Mouse (Mus musculus): ENCODE data around the gene Cyb561a3.

Cyb561a3 gene

GRCm38 (mm10) chr19:10590301-10590700, 13.3 kb downstream of the Cyb561a3 start:
- no peak for DNase-seq (ENCODE audit: low spot score)

GRCm38 (mm10) chr19:10591659-10592377, 14.8 kb downstream of the Cyb561a3 start:
- no peak for DNase-seq (ENCODE audit: low spot score)

GRCm38 (mm10) chr19:10598188-10598587, 21.2 kb downstream of the Cyb561a3 start:
- peak; percentile 35 for DNase-seq (ENCODE audit: low spot score)

GRCm38 (mm10) chr19:10599648-10600047, 22.7 kb downstream of the Cyb561a3 start:
- no peak for DNase-seq (ENCODE audit: low spot score)

- DNase-seq (ENCODE audit: low spot score), result peak; percentile 61
Observed at GRCm38 (mm10) chr19:10602247-10602769, 25.3 kb downstream of the Cyb561a3 start.

GRCm38 (mm10) chr19:10602787-10603186, 25.8 kb downstream of the Cyb561a3 start:
- peak; percentile 96 for DNase-seq (ENCODE audit: low spot score)

- no peak for DNase-seq (ENCODE audit: low spot score)
Observed at GRCm38 (mm10) chr19:10603660-10604523, 26.9 kb downstream of the Cyb561a3 start.

- peak; percentile 3 for DNase-seq (ENCODE audit: low spot score)
Observed at GRCm38 (mm10) chr19:10604534-10604933, 27.6 kb downstream of the Cyb561a3 start.

- DNase-seq (ENCODE audit: low spot score), result peak; percentile 99
Observed at GRCm38 (mm10) chr19:10605293-10605900, 28.4 kb downstream of the Cyb561a3 start, which contains the start of the genes Ddb1 and Tkfc. Gene Ddb1, plus strand, starts transcription at chr19:10605327. Gene Tkfc, minus strand, starts transcription at chr19:10605654.

GRCm38 (mm10) chr19:10605901-10606622, 29.1 kb downstream of the Cyb561a3 start:
- DNase-seq (ENCODE audit: low spot score), result no peak

- no peak for DNase-seq (ENCODE audit: low spot score)
Observed at GRCm38 (mm10) chr19:10608573-10609240, 31.7 kb downstream of the Cyb561a3 start.

GRCm38 (mm10) chr19:10634106-10634871, 57.3 kb downstream of the Cyb561a3 start, which contains the start of gene Vwce:
Gene Vwce, plus strand, starts transcription at chr19:10634213.
- peak; percentile 74 for DNase-seq (ENCODE audit: low spot score)

GRCm38 (mm10) chr19:10634872-10635318, 57.9 kb downstream of the Cyb561a3 start:
- peak; percentile 59 for DNase-seq (ENCODE audit: low spot score)

GRCm38 (mm10) chr19:10637840-10638239, 60.9 kb downstream of the Cyb561a3 start:
- no peak for DNase-seq (ENCODE audit: low spot score)

GRCm38 (mm10) chr19:10640080-10640479, 63.1 kb downstream of the Cyb561a3 start:
- DNase-seq (ENCODE audit: low spot score), result no peak

GRCm38 (mm10) chr19:10640589-10641378, 63.8 kb downstream of the Cyb561a3 start:
- peak; percentile 22 for DNase-seq (ENCODE audit: low spot score)

All from retina, embryonic 14.5 days (tissue).